Mouse (Mus musculus) embryonic facial prominence, embryonic 13.5 days (tissue): Measurements from ENCODE around the gene Kank1. TPM values are rescaled to one million over a fixed set of nuclear protein-coding genes. Genes with fewer than 3 reads are reported as not detected.

Experiments
- ATAC-seq: fragments of 200-750 bp; cut with Nextera tagmentation; 2 replicates; pipeline ENCODE4 v1.8.0; 2017; ENCODE audit warnings: low read depth; ENCODE audit not compliant: insufficient number of reproducible peaks, insufficient read depth, low FRiP score, low TSS enrichment
- H3K27ac ChIP-seq: fragments of 300-500 bp; sonication (generic); 2 replicates; pipeline ENCODE4 v1.5.1; 2015; ENCODE audit warnings: moderate library complexity, mild to moderate bottlenecking, inconsistent platforms
- H3K27me3 ChIP-seq: fragments of 300-500 bp; sonication (generic); 2 replicates; pipeline ENCODE4 v1.6.1; 2015; ENCODE audit warnings: mild to moderate bottlenecking, inconsistent platforms
- H3K36me3 ChIP-seq: fragments of 300-500 bp; sonication (generic); 2 replicates; pipeline ENCODE4 v1.6.1; 2015; ENCODE audit warnings: mild to moderate bottlenecking, inconsistent platforms
- H3K4me1 ChIP-seq: fragments of 300-500 bp; sonication (generic); 2 replicates; pipeline ENCODE4 v1.6.1; 2015; ENCODE audit warnings: inconsistent platforms
- H3K4me2 ChIP-seq: fragments of 300-500 bp; sonication (generic); 2 replicates; pipeline ENCODE4 v1.6.1; 2015; ENCODE audit warnings: moderate library complexity, mild to moderate bottlenecking, inconsistent platforms
- H3K4me3 ChIP-seq: fragments of 300-500 bp; sonication (generic); 2 replicates; pipeline ENCODE4 v1.5.1; 2015; ENCODE audit warnings: mild to moderate bottlenecking, inconsistent platforms
- H3K9ac ChIP-seq: fragments of 300-500 bp; sonication (generic); 2 replicates; pipeline ENCODE4 v1.6.1; 2015; ENCODE audit warnings: mild to moderate bottlenecking, inconsistent platforms
- H3K9me3 ChIP-seq: fragments of 300-500 bp; sonication (generic); 2 replicates; pipeline ENCODE4 v1.6.1; 2016; ENCODE audit warnings: inconsistent platforms
- WGBS: fragments of 180-500 bp; shearing (Covaris S2); methylation state at CpG from one replicate; pipeline ENCODE4 v1.1.7; 2015; ENCODE audit warnings: mixed read lengths; 5-methylcytosine and 5-hydroxymethylcytosine counted together
- polyA plus RNA-seq: library from polyadenylated mRNA; unstranded; fragments of >200 nt; fragmentation: Nextera tagmentation; extraction: Ambion mirVana; gene quantifications from 2 replicates; pipeline ENCODE4 v1.2.1, GENCODE M21; 2015

Gene Kank1
- polyA plus RNA-seq, 1 experiment from 2014 or later, result 22.0 TPM

- H3K27ac ChIP-seq, result no peak overlapping the region
- H3K4me2 ChIP-seq, result no peak overlapping the region
- no peak overlapping the region for H3K9ac ChIP-seq
- H3K4me3 ChIP-seq, result no peak overlapping the region
- peaks cover 13% of the 10 kb centered on the region for H3K4me1 ChIP-seq
- H3K36me3 ChIP-seq, result no peaks in the 10 kb centered on the region
- no peak for ATAC-seq
- 67% methylated on average over 7 of the region's 7 CpGs for WGBS
- H3K27me3 ChIP-seq, result no peaks in the 10 kb centered on the region
- H3K9me3 ChIP-seq, result no peaks in the 10 kb centered on the region
Measured at GRCm38 (mm10) chr19:25324265-25324664, 87.5 kb downstream of the Kank1 start.

DNA sequence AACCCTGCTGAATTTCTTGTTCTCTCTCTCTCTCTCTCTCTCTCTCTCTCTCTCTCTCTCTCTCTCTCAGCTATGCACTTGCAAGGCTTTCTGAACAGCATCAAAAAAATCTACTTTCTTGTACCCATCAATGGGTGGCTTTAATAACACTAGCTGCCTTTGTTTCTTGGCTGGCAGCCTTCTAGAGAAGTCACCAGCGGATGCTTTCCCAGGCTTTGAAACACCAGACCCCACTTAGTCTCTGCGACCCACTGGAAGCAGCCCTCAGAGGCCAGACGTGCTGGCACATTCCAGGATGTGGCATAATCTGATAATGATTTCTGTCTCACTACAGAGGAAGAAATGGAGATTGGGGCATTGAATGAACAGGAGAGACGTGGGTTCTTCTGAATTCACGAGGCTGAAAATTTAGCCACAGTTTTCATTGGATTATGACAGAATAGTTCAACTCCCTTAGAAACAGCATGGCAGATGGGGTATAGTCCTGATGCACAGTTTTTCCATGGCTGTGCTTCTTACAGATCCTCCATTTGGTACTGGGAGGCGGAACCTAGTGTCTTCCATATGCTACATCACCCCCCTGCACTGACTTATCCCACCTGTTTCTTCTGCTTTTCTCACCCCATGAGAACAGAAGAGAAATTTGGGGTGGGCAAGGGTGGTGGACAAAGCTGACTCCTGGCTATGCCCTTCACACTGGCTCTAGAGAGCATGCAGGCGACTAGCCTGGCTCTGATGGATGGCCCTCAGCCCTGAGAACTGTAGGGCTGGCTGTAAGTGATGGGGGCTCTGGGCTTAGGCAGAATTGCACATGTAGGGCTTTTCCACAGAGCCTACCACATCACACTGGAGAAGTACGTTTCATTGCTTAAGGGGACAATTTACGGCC is 88.6 kb downstream of the Kank1 start:
- no peaks in the 10 kb centered on the region for H3K9me3 ChIP-seq
- 55% methylated on average over 9 of the region's 9 CpGs for WGBS
- no peak for ATAC-seq
- H3K4me3 ChIP-seq, result no peak overlapping the region
- no peak overlapping the region for H3K4me2 ChIP-seq
- peaks cover 11% of the 10 kb centered on the region for H3K4me1 ChIP-seq
- H3K27ac ChIP-seq, result no peak overlapping the region
- no peaks in the 10 kb centered on the region for H3K27me3 ChIP-seq
- H3K36me3 ChIP-seq, result no peaks in the 10 kb centered on the region
- no peak overlapping the region for H3K9ac ChIP-seq

DNA sequence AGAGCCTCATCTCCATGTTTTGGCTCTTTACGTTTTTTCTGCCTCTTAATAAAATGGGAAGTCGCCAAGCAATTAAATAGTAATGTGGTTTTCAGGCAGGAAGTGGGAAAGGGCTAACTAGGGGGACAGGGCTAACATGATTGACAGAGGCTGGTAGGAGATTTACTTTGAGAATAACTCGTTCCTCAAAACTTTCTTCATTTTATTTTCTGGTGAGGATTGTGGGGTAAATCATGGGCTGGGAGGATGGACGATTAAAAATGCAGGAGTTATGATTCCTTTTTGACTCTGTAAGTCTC is 89.2 kb downstream of the Kank1 start:
- no peaks in the 10 kb centered on the region for H3K27me3 ChIP-seq
- H3K4me1 ChIP-seq, result peaks cover 15% of the 10 kb centered on the region
- WGBS, result 53% methylated on average over 4 of the region's 4 CpGs
- no peak overlapping the region for H3K4me3 ChIP-seq
- H3K9ac ChIP-seq, result no peak overlapping the region
- no peaks in the 10 kb centered on the region for H3K9me3 ChIP-seq
- no peak overlapping the region for H3K4me2 ChIP-seq
- no peak overlapping the region for H3K27ac ChIP-seq
- ATAC-seq, result no peak
- H3K36me3 ChIP-seq, result no peaks in the 10 kb centered on the region

DNA sequence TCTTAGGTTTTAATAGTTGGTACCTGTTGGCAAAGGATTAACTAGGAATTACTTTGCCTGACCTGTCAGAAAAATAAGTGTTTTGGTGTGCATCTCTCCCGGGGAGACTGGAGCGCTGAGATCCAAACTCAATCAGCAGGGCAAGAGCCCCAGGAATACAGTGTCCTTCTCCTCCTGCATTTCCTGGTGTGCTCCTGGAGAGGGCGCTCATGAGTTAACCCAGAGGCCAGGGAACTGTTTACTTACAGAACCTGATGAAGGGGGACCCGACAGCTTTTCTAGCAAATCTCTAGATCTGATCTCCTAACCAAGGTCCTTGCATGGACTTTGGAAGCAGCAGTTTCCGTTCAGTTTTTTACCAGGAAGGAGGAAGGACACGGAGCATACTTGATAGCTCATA is 90.9 kb downstream of the Kank1 start:
- no peak overlapping the region for H3K9ac ChIP-seq
- no peaks in the 10 kb centered on the region for H3K9me3 ChIP-seq
- no peak overlapping the region for H3K4me2 ChIP-seq
- H3K4me1 ChIP-seq, result peaks cover 15% of the 10 kb centered on the region
- H3K27me3 ChIP-seq, result no peaks in the 10 kb centered on the region
- H3K27ac ChIP-seq, result no peak overlapping the region
- 70% methylated on average over 6 of the region's 6 CpGs for WGBS
- no peak for ATAC-seq
- H3K36me3 ChIP-seq, result no peaks in the 10 kb centered on the region
- H3K4me3 ChIP-seq, result no peak overlapping the region

DNA sequence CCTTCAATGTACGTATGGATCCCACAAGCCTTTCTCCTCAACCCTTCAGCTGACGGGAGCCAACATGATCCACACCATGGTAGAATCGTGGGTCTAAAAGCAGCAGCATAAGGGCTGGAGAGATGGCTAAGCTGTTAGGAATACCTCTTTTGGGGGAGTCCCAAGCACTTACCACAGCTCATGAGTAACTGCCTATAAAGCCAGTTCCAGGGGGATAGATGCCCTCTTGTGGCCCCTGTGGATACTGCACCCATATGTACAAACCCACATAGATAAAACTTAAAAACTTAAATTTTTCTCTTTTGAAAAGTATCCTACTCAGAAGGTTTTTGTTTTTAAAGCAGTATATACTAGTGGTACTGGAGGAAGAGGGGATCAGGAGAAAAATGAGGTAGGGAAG is 97.6 kb downstream of the Kank1 start:
- Histone ChIP-seq H3K4me1 (0 out of 2 replicates have a peak, but pooled peaks cover 6% of the 10 kb centered on the region), H3K4me3 (no peak overlapping the region), H3K27ac (no peak overlapping the region), H3K27me3 (no peaks in the 10 kb centered on the region), H3K36me3 (no peaks in the 10 kb centered on the region), H3K9ac (no peak overlapping the region), H3K4me2 (no peak overlapping the region), H3K9me3 (no peaks in the 10 kb centered on the region)
- ATAC-seq, result no peak
- 57% methylated on average over 3 of the region's 3 CpGs for WGBS

DNA sequence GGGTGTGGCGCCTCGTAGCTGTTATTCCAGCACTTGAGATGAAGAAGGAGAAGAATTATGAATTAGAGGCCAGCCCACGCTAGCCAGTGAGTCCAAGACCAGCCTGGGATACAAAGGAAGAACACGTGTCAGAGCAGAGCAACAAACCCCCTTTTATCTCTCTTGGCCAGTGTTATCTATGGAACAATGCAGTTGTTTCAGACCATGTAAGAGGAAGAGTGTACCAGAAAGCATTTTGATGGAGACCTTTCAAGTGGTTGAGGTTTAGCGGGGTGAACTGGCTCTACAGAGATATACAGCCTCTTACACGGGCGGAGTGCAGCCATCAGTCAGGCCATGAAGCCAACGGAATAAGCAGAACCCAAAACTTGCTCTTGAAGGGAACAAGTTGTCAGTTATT is 100.0 kb downstream of the Kank1 start:
- no peaks in the 10 kb centered on the region for H3K9me3 ChIP-seq
- no peak for ATAC-seq
- H3K27ac ChIP-seq, result no peak overlapping the region
- no peak overlapping the region for H3K9ac ChIP-seq
- no peak overlapping the region for H3K4me3 ChIP-seq
- H3K4me1 ChIP-seq, result 0 out of 2 replicates have a peak, but pooled peaks cover 3% of the 10 kb centered on the region
- no peaks in the 10 kb centered on the region for H3K36me3 ChIP-seq
- H3K27me3 ChIP-seq, result no peaks in the 10 kb centered on the region
- H3K4me2 ChIP-seq, result no peak overlapping the region
- 85% methylated on average over 8 of the region's 8 CpGs for WGBS

DNA sequence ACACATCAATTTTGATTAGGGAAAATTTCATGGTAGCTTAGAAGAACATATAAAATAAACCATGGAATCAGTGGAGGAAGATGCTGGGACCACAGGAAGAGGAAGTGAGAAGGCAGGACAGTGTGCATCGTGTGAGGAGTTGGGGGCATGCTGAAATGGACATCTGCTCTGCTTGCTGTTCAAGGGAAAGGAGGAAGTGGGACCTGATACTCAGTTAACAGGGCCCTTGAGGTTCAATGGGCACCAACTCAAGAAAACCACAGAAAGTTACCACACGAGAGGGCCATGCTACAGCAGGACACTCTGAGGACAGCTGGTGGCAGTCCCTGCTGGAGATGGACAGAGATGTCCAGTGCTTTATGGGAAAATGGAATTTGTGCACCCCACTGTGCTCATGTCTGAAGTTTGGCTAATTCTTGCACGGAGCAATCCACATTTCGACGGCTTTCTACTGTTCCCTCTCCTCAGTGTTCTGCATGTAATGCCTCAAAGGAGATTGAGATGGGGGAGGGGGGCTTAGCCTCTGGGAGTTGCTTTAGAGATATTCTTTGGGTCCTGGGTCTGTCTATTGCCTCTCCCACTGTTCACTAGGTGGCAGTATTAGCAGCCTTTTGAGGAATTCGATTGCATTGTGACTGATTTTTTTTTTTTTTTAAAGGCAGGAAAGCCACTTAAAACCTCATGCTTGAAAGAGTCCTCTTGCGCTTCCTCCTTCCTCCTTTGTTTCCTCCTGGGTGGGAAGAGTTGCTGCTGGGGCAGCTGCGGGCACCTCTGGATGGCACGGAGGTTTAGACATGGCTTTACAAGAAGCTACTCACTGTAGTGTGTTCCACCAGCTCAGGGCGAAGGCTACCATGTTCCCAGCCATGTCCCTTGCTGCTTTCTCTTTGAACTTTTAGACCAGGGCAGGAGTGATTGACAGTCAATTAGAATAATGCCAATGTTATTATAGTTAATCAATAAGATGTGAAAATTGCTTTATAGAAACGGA is 104.2 kb downstream of the Kank1 start:
- H3K9me3 ChIP-seq, result no peaks in the 10 kb centered on the region
- H3K9ac ChIP-seq, result no peak overlapping the region
- no peak overlapping the region for H3K4me2 ChIP-seq
- no peak overlapping the region for H3K4me3 ChIP-seq
- no peak; the same call in 1 of the 2 replicates for ATAC-seq
- H3K4me1 ChIP-seq, result peaks cover 14% of the 10 kb centered on the region
- H3K27me3 ChIP-seq, result no peaks in the 10 kb centered on the region
- WGBS, result 41% methylated on average over 11 of the region's 11 CpGs
- no peak overlapping the region for H3K27ac ChIP-seq
- no peaks in the 10 kb centered on the region for H3K36me3 ChIP-seq

GRCm38 (mm10) chr19:25342026-25342425 is 105.3 kb downstream of the Kank1 start:
- Histone ChIP-seq H3K4me2 (no peak overlapping the region), H3K27ac (no peak overlapping the region)
- no peak for ATAC-seq

GRCm38 (mm10) chr19:25343657-25344322 is 107.0 kb downstream of the Kank1 start:
- H3K36me3 ChIP-seq, result no peaks in the 10 kb centered on the region
- peaks cover 14% of the 10 kb centered on the region for H3K4me1 ChIP-seq
- 65% methylated on average over 16 of the region's 16 CpGs for WGBS
- H3K9me3 ChIP-seq, result no peaks in the 10 kb centered on the region
- no peak overlapping the region for H3K9ac ChIP-seq
- H3K4me2 ChIP-seq, result no peak overlapping the region
- ATAC-seq, result no peak
- H3K27me3 ChIP-seq, result no peaks in the 10 kb centered on the region
- H3K27ac ChIP-seq, result peak overlapping the region; percentile 33; the same call in 1 of the 2 replicates
- H3K4me3 ChIP-seq, result no peak overlapping the region

More at GRCm38 (mm10) chr19:25342026-25342425, 105.3 kb downstream of the Kank1 start:
- 86% methylated on average over 5 of the region's 5 CpGs for WGBS
- Histone ChIP-seq H3K9ac (no peak overlapping the region), H3K27me3 (no peaks in the 10 kb centered on the region), H3K36me3 (no peaks in the 10 kb centered on the region), H3K4me3 (no peak overlapping the region), H3K4me1 (peaks cover 14% of the 10 kb centered on the region), H3K9me3 (no peaks in the 10 kb centered on the region)

GRCm38 (mm10) chr19:25344371-25344770 is 107.6 kb downstream of the Kank1 start:
- H3K27ac ChIP-seq, result peak overlapping the region; percentile 33; the same call in 1 of the 2 replicates
- ATAC-seq, result no peak
- WGBS, result 48% methylated on average over 6 of the region's 6 CpGs

DNA sequence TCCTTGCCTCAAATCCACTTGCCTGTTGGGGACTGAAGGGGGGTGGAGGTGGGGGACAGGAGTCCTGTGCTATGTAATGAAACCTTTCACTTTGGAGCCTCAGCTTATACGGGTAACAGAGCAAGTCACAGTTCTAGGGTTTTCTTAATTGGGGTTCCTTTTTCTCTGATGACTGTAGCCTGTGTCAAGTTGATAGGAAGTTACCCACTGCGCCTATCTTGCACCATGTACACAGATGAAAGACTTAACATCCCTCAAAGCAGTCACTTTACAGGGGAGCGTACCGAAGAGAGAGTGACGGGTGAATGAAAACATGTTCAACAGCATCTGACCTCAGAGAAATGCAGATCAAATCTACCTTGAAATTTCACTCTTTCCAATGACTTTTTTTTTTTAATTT is 109.2 kb downstream of the Kank1 start:
- no peak for ATAC-seq
- peaks cover 14% of the 10 kb centered on the region for H3K4me1 ChIP-seq
- no peaks in the 10 kb centered on the region for H3K36me3 ChIP-seq
- H3K9me3 ChIP-seq, result no peaks in the 10 kb centered on the region
- H3K4me3 ChIP-seq, result no peak overlapping the region
- H3K9ac ChIP-seq, result no peak overlapping the region
- no peaks in the 10 kb centered on the region for H3K27me3 ChIP-seq
- no peak overlapping the region for H3K27ac ChIP-seq
- H3K4me2 ChIP-seq, result no peak overlapping the region
- WGBS, result 79% methylated on average over 5 of the region's 5 CpGs

More at GRCm38 (mm10) chr19:25344371-25344770, 107.6 kb downstream of the Kank1 start:
- H3K27me3 ChIP-seq, result no peaks in the 10 kb centered on the region
- H3K4me2 ChIP-seq, result no peak overlapping the region
- no peak overlapping the region for H3K9ac ChIP-seq
- peaks cover 14% of the 10 kb centered on the region for H3K4me1 ChIP-seq
- no peak overlapping the region for H3K4me3 ChIP-seq
- no peaks in the 10 kb centered on the region for H3K9me3 ChIP-seq
- no peaks in the 10 kb centered on the region for H3K36me3 ChIP-seq
